Mouse (Mus musculus) MEL (cell line): ENCODE data around the gene M6pr. TPM values are rescaled to one million over a fixed set of nuclear protein-coding genes. Genes with fewer than 3 reads are reported as not detected.

Source experiments
- DNase-seq: peaks from one replicate; pipeline ENCODE4 v3.0.0; 2011; ENCODE audit warnings: low read depth, low spot score
- H3K27ac ChIP-seq: 2 replicates; pipeline ENCODE4 v1.5.1; 2012; ENCODE audit warnings: low read depth, mild to moderate bottlenecking, control low read depth, low read length, moderate library complexity; ENCODE audit not compliant: control insufficient read depth
- H3K27me3 ChIP-seq, 2 experiments: fragments of 150-350 bp in 1 of 2; sonication (generic) in 1 of 2; 2 replicates each; pipeline ENCODE4 v1.6.1; 2012; ENCODE audit warnings: low read length in 2 of 2, mild to moderate bottlenecking in 2 of 2, improper control_type of control experiment in 1 of 2, moderate library complexity in 1 of 2; ENCODE audit not compliant: insufficient read depth in 2 of 2, control insufficient read depth in 1 of 2
- H3K36me3 ChIP-seq, 2 experiments: 2 replicates each; pipeline ENCODE4 v1.6.1; 2012 to 2014; ENCODE audit warnings: low read length in 2 of 2, improper control_type of control experiment in 1 of 2, inconsistent platforms in 1 of 2, mild to moderate bottlenecking in 1 of 2; ENCODE audit not compliant: insufficient read depth in 2 of 2, control insufficient read depth in 1 of 2
- H3K4me1 ChIP-seq, 2 experiments: fragments of 150-350 bp in 1 of 2; sonication (generic) in 1 of 2; 2 replicates each; pipeline ENCODE4 v1.6.1; 2012; ENCODE audit warnings: low read length in 2 of 2, improper control_type of control experiment in 1 of 2, mild to moderate bottlenecking in 1 of 2; ENCODE audit not compliant: insufficient read depth in 2 of 2, control insufficient read depth in 1 of 2
- H3K4me3 ChIP-seq, 2 experiments: fragments of 150-350 bp in 1 of 2; sonication (generic) in 1 of 2; 2 replicates each; pipeline ENCODE4 v1.5.1; 2012; ENCODE audit warnings: low read depth in 2 of 2, low read length in 2 of 2, mild to moderate bottlenecking in 2 of 2, moderate library complexity in 2 of 2, control low read depth in 1 of 2, improper control_type of control experiment in 1 of 2; ENCODE audit not compliant: control insufficient read depth in 1 of 2, insufficient read depth in 1 of 2
- H3K79me2 ChIP-seq: 2 replicates; pipeline ENCODE4 v1.6.1; 2012; ENCODE audit warnings: mild to moderate bottlenecking, low read length, moderate library complexity; ENCODE audit not compliant: control insufficient read depth, poor library complexity, insufficient read depth
- H3K9ac ChIP-seq: 2 replicates; pipeline ENCODE4 v1.6.1; 2012; ENCODE audit warnings: low read depth, mild to moderate bottlenecking, control low read depth, low read length, moderate library complexity; ENCODE audit not compliant: control insufficient read depth, poor library complexity, severe bottlenecking
- H3K9me3 ChIP-seq: fragments of 150-350 bp; sonication (generic); replicated peaks from 2 replicates; pipeline ENCODE4 v1.6.1; 2012; ENCODE audit warnings: mild to moderate bottlenecking, low read length, improper control_type of control experiment, moderate library complexity; ENCODE audit not compliant: insufficient read depth
- BHLHE40 ChIP-seq: IDR thresholded peaks from 2 replicates; pipeline ENCODE4 v1.6.1; 2012; ENCODE audit warnings: low read depth, mild to moderate bottlenecking, inconsistent platforms, low read length, improper control_type of control experiment, borderline replicate concordance
- CHD1 ChIP-seq: IDR thresholded peaks from 2 replicates; pipeline ENCODE4 v1.6.1; 2012; ENCODE audit warnings: low read depth, mild to moderate bottlenecking, inconsistent platforms, low read length, improper control_type of control experiment
- CHD2 ChIP-seq: IDR thresholded peaks from 2 replicates; pipeline ENCODE4 v1.6.1; 2011; ENCODE audit warnings: low read length, improper control_type of control experiment
- CTCF ChIP-seq, 3 experiments: IDR thresholded peaks in 2 of 3; conservative IDR thresholded peaks in 1 of 3; 2 replicates each; pipeline ENCODE4 v1.5.1; 2011 to 2012; ENCODE audit warnings: low read length in 3 of 3, low read depth in 2 of 3, mild to moderate bottlenecking in 2 of 3, improper control_type of control experiment in 1 of 3, inconsistent platforms in 1 of 3, mixed read lengths in 1 of 3, moderate library complexity in 1 of 3; ENCODE audit not compliant: control insufficient read depth in 1 of 3, insufficient read depth in 1 of 3, poor library complexity in 1 of 3, severe bottlenecking in 1 of 3
- ELF1 ChIP-seq: IDR thresholded peaks from 2 replicates; pipeline ENCODE4 v1.6.1; 2014; ENCODE audit warnings: low read depth, mild to moderate bottlenecking, inconsistent platforms, low read length, improper control_type of control experiment, moderate library complexity
- ETS1 ChIP-seq: IDR thresholded peaks from 2 replicates; pipeline ENCODE4 v1.6.1; 2012; ENCODE audit warnings: low read depth, mild to moderate bottlenecking, inconsistent platforms, low read length, improper control_type of control experiment, moderate library complexity
- GATA1 ChIP-seq: IDR thresholded peaks from 2 replicates; pipeline ENCODE4 v1.6.1; 2011; ENCODE audit warnings: low read depth, low read length, improper control_type of control experiment
- HCFC1 ChIP-seq: IDR thresholded peaks from 2 replicates; pipeline ENCODE4 v1.6.1; 2012; ENCODE audit warnings: low read depth, mild to moderate bottlenecking, inconsistent platforms, low read length, improper control_type of control experiment, moderate library complexity
- JUND ChIP-seq: IDR thresholded peaks from 2 replicates; pipeline ENCODE4 v1.6.1; 2011; ENCODE audit warnings: low read depth, mild to moderate bottlenecking, improper control_type of control experiment, low read length
- KAT2A ChIP-seq: conservative IDR thresholded peaks from 2 replicates; pipeline ENCODE4 v1.6.1; 2012; ENCODE audit warnings: low read depth, low read length, improper control_type of control experiment, inconsistent platforms
- MAX ChIP-seq: IDR thresholded peaks from 2 replicates; pipeline ENCODE4 v1.6.1; 2011; ENCODE audit warnings: low read length, improper control_type of control experiment
- MAZ ChIP-seq: IDR thresholded peaks from 2 replicates; pipeline ENCODE4 v1.6.1; 2012; ENCODE audit warnings: low read depth, mild to moderate bottlenecking, inconsistent platforms, low read length, improper control_type of control experiment
- MXI1 ChIP-seq: IDR thresholded peaks from 2 replicates; pipeline ENCODE4 v1.6.1; 2011; ENCODE audit warnings: mild to moderate bottlenecking, low read depth, low read length, improper control_type of control experiment
- MYB ChIP-seq: IDR thresholded peaks from 2 replicates; pipeline ENCODE4 v1.6.1; 2011; ENCODE audit warnings: mild to moderate bottlenecking, low read depth, low read length, improper control_type of control experiment
- MYC ChIP-seq: IDR thresholded peaks from 2 replicates; pipeline ENCODE4 v1.6.1; 2011; ENCODE audit warnings: low read depth, mild to moderate bottlenecking, low read length, improper control_type of control experiment, moderate library complexity
- NELFE ChIP-seq: IDR thresholded peaks from 2 replicates; pipeline ENCODE4 v1.6.1; 2011; ENCODE audit warnings: low read depth, low read length, improper control_type of control experiment
- NRF1 ChIP-seq: IDR thresholded peaks from 2 replicates; pipeline ENCODE4 v1.6.1; 2014; ENCODE audit warnings: low read depth, mild to moderate bottlenecking, inconsistent platforms, low read length, improper control_type of control experiment, moderate library complexity; ENCODE audit not compliant: poor library complexity, insufficient read depth, severe bottlenecking
- POLR2AphosphoS2 ChIP-seq: IDR thresholded peaks from 2 replicates; pipeline ENCODE4 v1.6.1; 2011; ENCODE audit warnings: low read length, improper control_type of control experiment
- POLR2AphosphoS5 ChIP-seq: IDR thresholded peaks from 2 replicates; pipeline ENCODE4 v1.6.1; 2012; ENCODE audit warnings: low read depth, borderline replicate concordance, mild to moderate bottlenecking, inconsistent platforms, low read length, moderate library complexity, mixed read lengths
- RCOR1 ChIP-seq: IDR thresholded peaks from 2 replicates; pipeline ENCODE4 v1.6.1; 2012; ENCODE audit warnings: low read depth, mild to moderate bottlenecking, inconsistent platforms, low read length, improper control_type of control experiment
- SIN3A ChIP-seq: IDR thresholded peaks from 2 replicates; pipeline ENCODE4 v1.6.1; 2012; ENCODE audit warnings: low read length, improper control_type of control experiment, inconsistent platforms
- TBP ChIP-seq: IDR thresholded peaks from 2 replicates; pipeline ENCODE4 v1.8.0; 2011; ENCODE audit warnings: low read depth, low read length, improper control_type of control experiment
- TCF12 ChIP-seq: IDR thresholded peaks from 2 replicates; pipeline ENCODE4 v1.6.1; 2014; ENCODE audit warnings: low read depth, mild to moderate bottlenecking, inconsistent platforms, low read length, improper control_type of control experiment, moderate library complexity
- USF1 ChIP-seq: IDR thresholded peaks from 2 replicates; pipeline ENCODE4 v1.6.1; 2014; ENCODE audit warnings: low read depth, mild to moderate bottlenecking, inconsistent platforms, low read length, improper control_type of control experiment, moderate library complexity
- ZC3H11A ChIP-seq: IDR thresholded peaks from 2 replicates; pipeline ENCODE4 v1.6.1; 2012; ENCODE audit warnings: low read depth, mild to moderate bottlenecking, inconsistent platforms, low read length, improper control_type of control experiment
- ZMIZ1 ChIP-seq: IDR thresholded peaks from 2 replicates; pipeline ENCODE4 v1.6.1; 2012; ENCODE audit warnings: low read depth, mild to moderate bottlenecking, inconsistent platforms, low read length, improper control_type of control experiment, moderate library complexity
- ZNF384 ChIP-seq: IDR thresholded peaks from 2 replicates; pipeline ENCODE4 v1.6.1; 2012; ENCODE audit warnings: low read depth, mild to moderate bottlenecking, inconsistent platforms, low read length, improper control_type of control experiment
- polyA plus RNA-seq, 2 experiments: library from polyadenylated mRNA; stranded (reverse) in 1 of 2; unstranded in 1 of 2; fragments of >175 nt in 1 of 2; fragments of >200 nt in 1 of 2; gene quantifications; 2 replicates each; pipeline versions ENCODE4 v1.2.1 to v1.2.4; 2012; ENCODE audit warnings: low replicate concordance in 2 of 2, low read depth in 1 of 2; ENCODE audit not compliant: insufficient read length in 2 of 2, insufficient read depth in 1 of 2, missing spikeins in 1 of 2
- total RNA-seq: library from RNA; depleted of rRNA; stranded (reverse); fragments of 300-350 nt; gene quantifications from 2 replicates; pipeline ENCODE4 v1.2.3, GENCODE M21; 2012

Gene M6pr
- total and polyA plus RNA-seq, 3 experiments: 183 to 186 TPM; not detected in 1

DNA sequence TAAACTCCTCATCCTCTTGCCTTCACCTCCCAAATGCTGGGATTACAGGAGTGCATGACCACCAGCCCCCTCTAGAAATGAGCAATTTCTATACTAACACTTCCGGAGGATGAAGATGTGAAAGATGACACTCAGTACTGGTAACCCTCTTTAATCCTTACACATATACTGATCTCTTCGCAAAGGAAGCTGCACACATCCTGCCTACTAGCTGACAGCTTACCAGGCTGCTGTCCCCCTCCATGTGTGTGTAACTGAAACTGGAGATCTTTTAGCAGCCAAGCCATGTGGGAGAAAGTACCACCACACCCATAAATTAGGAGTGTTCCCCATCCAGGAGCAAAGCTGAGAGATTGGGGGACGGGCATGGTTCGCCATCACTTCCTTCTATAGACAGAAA lies 39.4 kb upstream of the M6pr start:
- H3K79me2 ChIP-seq: no peaks in the 10 kb centered on the region
- no peak overlapping the region for H3K4me3 ChIP-seq
- no peaks in the 10 kb centered on the region for H3K9me3 ChIP-seq
- no peak for DNase-seq
- peaks cover 10 to 12% of the 10 kb centered on the region in 2 experiments for H3K4me1 ChIP-seq
- H3K36me3 ChIP-seq: peaks cover 0 to 19% of the 10 kb centered on the region in 2 experiments; a peak in 2 of 4 replicates
- H3K27me3 ChIP-seq: no peaks in the 10 kb centered on the region
- TF ChIP-seq CHD2: no peak
- no peak for TF ChIP-seq MYB
- no peak for TF ChIP-seq KAT2A
- TF ChIP-seq MYC: no peak
- no peak for TF ChIP-seq ZC3H11A
- TF ChIP-seq CHD1: no peak
- no peak for TF ChIP-seq SIN3A
- no peak for TF ChIP-seq ZMIZ1
- no peak for TF ChIP-seq CTCF (IDR thresholded peaks at IDR 0.05 in 2 of 3, conservative IDR thresholded peaks at IDR 0.05 in 1 of 3; ENCODE audit: control insufficient read depth in 1 of 3, insufficient read depth in 1 of 3, low read depth in 2 of 3, low read length in 3 of 3, poor library complexity in 1 of 3, severe bottlenecking in 1 of 3)
- TF ChIP-seq MAZ: no peak
- no peak for TF ChIP-seq BHLHE40
- no peak for TF ChIP-seq TCF12
- no peak for TF ChIP-seq MXI1
- no peak for TF ChIP-seq GATA1
- TF ChIP-seq RCOR1: no peak
- no peak for TF ChIP-seq ELF1
- no peak for TF ChIP-seq TBP
- TF ChIP-seq JUND: no peak
- no peak for TF ChIP-seq USF1
- no peak for TF ChIP-seq ZNF384
- no peak overlapping the region for H3K27ac ChIP-seq
- no peak overlapping the region for H3K9ac ChIP-seq

GRCm38 (mm10) chr6:122270152-122270551 lies 38.4 kb upstream of the M6pr start:
- Histone ChIP-seq H3K9ac (peak overlapping the region; percentile 61), H3K79me2 (no peaks in the 10 kb centered on the region), H3K4me1 (peaks cover 17 to 18% of the 10 kb centered on the region in 2 experiments), H3K4me3 (peak overlapping the region; percentile 31 to 33; a peak in 3 of 4 replicates), H3K27me3 (no peaks in the 10 kb centered on the region), H3K9me3 (no peaks in the 10 kb centered on the region), H3K27ac (peak overlapping the region; percentile 73), H3K36me3 (peaks cover 0 to 26% of the 10 kb centered on the region in 2 experiments; a peak in 2 of 4 replicates)
- TF ChIP-seq MXI1 (peak; percentile 52; the same call in 1 of the 2 replicates), POLR2AphosphoS5 (no peak), NELFE (no peak), SIN3A (0 out of 2 replicates have a peak, but pooled peaks have one; percentile 27), HCFC1 (0 out of 2 replicates have a peak, but pooled peaks have one; percentile 20), GATA1 (peak; percentile 35; the same call in 1 of the 2 replicates), NRF1 (0 out of 2 replicates have a peak, but pooled peaks have one; percentile 34), POLR2AphosphoS2 (no peak), MAX (peak; percentile 69), MYC (0 out of 2 replicates have a peak, but pooled peaks have one; percentile 24), ETS1 (peak; percentile 59), RCOR1 (0 out of 2 replicates have a peak, but pooled peaks have one; percentile 31)
- DNase-seq: peak; percentile 54
